15 mouse cellular contexts compared by ENCODE assay signal in the genomic region with DNA sequence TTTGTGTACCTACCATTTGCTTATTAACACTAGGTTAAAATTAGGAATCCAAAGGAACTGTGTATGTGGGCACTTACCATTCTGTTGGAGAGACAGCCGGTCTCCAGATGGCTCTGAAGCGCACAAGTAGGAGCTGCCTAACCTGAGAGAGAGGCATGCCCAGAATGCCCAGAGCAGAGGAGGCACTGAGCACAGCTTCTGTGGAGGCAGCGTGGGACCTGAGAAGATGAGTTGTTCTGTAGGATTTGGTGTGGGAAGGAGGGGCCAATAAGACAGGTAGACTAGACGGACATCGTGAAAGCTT. TPM values are rescaled to one million over a fixed set of nuclear protein-coding genes. Genes with fewer than 3 reads are reported as not detected.
A peak's percentile ranks its signal among the peaks of the same experiment; 100 is the strongest.
DNase-seq lines count a peak whose midpoint lies in the region; ATAC-seq lines count a peak whose summit lies in the region.
"Had no signal": no experiment of that assay in that cellular context is flagged by ENCODE, and none has a peak within 500 bp of the region (broad histone marks: within the 10 kb centered on the region; RNA-seq: fewer than 3 reads in every experiment).

No protein-coding gene starts in this region.

- peak; percentile 64 to 66 for DNase-seq in cerebellum, postnatal 10 days
- peak; percentile 94 for DNase-seq in layer of hippocampus, adult 9-11 months
- DNase-seq in ovary, postnatal 14 days (ENCODE audit: low spot score), result no peak
- DNase-seq: thymus, postnatal 4 days had no signal

- peaks cover 100% of the 10 kb centered on the region for H3K4me1 ChIP-seq in megakaryocyte, embryonic 14.5 days

- H3K27me3 ChIP-seq in megakaryocyte, embryonic 14.5 days (replicated peaks), result no peaks in the 10 kb centered on the region
- H3K27me3 ChIP-seq: embryonic facial prominence, embryonic 12.5 days; heart, embryonic 12.5 days; hindbrain, embryonic 15.5 days; kidney, embryonic 15.5 days; midbrain, embryonic 15.5 days; neural tube, embryonic 15.5 days had no signal

- ATAC-seq in megakaryocyte, adult 5-6 weeks (ENCODE audit: poor library complexity, severe bottlenecking), result no peak
- ATAC-seq in monocyte, adult 5-6 weeks (replicated peaks; ENCODE audit: insufficient number of reproducible peaks, low FRiP score, low TSS enrichment, poor library complexity, severe bottlenecking), result no peak
- ATAC-seq in CD4-positive, CD25-positive, alpha-beta regulatory T cell, adult 4 months, result no peak
- ATAC-seq: lung, postnatal 0 days; midbrain, embryonic 15.5 days had no signal

- peak overlapping the region; percentile 51 for H3K4me3 ChIP-seq in megakaryocyte, embryonic 14.5 days (replicated peaks)
- H3K4me3 ChIP-seq: embryonic facial prominence, embryonic 12.5 days; heart, embryonic 12.5 days; hindbrain, embryonic 15.5 days; kidney, embryonic 15.5 days; midbrain, embryonic 15.5 days; neural tube, embryonic 15.5 days had no signal

- peaks cover 74% of the 10 kb centered on the region for H3K36me3 ChIP-seq in megakaryocyte, embryonic 14.5 days (replicated peaks; ENCODE audit: low read length)
- H3K36me3 ChIP-seq: embryonic facial prominence, embryonic 12.5 days; heart, embryonic 12.5 days; hindbrain, embryonic 15.5 days; kidney, embryonic 15.5 days; midbrain, embryonic 15.5 days; neural tube, embryonic 15.5 days had no signal

- H3K9me3 ChIP-seq in megakaryocyte, embryonic 14.5 days, result no peaks in the 10 kb centered on the region
- H3K9me3 ChIP-seq: embryonic facial prominence, embryonic 12.5 days; heart, embryonic 12.5 days; hindbrain, embryonic 15.5 days; kidney, embryonic 15.5 days; midbrain, embryonic 15.5 days; neural tube, embryonic 15.5 days had no signal

RNA-seq across cellular contexts. Expression of a gene that starts 10.5 kb away (rescaled TPM):
- polyA plus RNA-seq in megakaryocyte, embryonic 14.5 days (2012; ENCODE audit: insufficient read depth, low replicate concordance), result 4.4 and 4.6 TPM in 2 replicates
- total RNA-seq in megakaryocyte, adult 5-6 weeks (2015), result 16.1 and 17.4 TPM in 2 replicates
- 20.6 and 23.3 TPM in 2 replicates for total RNA-seq in megakaryocyte, adult 5-6 weeks (2017)
- total RNA-seq in monocyte, adult 5-6 weeks (2017), result 34.1 to 46.7 TPM (median 39.5 TPM) in 3 replicates
- polyA plus RNA-seq in CD4-positive, CD25-positive, alpha-beta regulatory T cell, adult 4 months (2017; shearing (Covaris generic)), result 10 to 100 TPM; 20.1 to 22.6 TPM
